Mouse (Mus musculus) ES-Bruce4 (cell line): ENCODE data around the gene Ephb3. TPM values are rescaled to one million over a fixed set of nuclear protein-coding genes. Genes with fewer than 3 reads are reported as not detected.
"Not testable (repeated sequence)": the region's sequence is repeated elsewhere in the genome, so short reads cannot be mapped to it uniquely, and the experiment has no call there.

Experiments
- H3K27ac ChIP-seq: 2 replicates; pipeline ENCODE4 v1.5.1; 2012; ENCODE audit warnings: low read length, inconsistent platforms; ENCODE audit not compliant: insufficient read depth
- H3K27me3 ChIP-seq: 2 replicates; pipeline ENCODE4 v1.6.1; 2012; ENCODE audit warnings: mild to moderate bottlenecking, low read length, inconsistent platforms; ENCODE audit not compliant: control insufficient read depth, poor library complexity, insufficient read depth, severe bottlenecking
- H3K36me3 ChIP-seq: 2 replicates; pipeline ENCODE4 v1.6.1; 2012; ENCODE audit warnings: inconsistent platforms, mild to moderate bottlenecking, low read length, moderate library complexity; ENCODE audit not compliant: control insufficient read depth, poor library complexity, insufficient read depth, severe bottlenecking
- H3K4me1 ChIP-seq: one replicate; pipeline ENCODE4 v1.8.1; 2011; ENCODE audit warnings: low read length; ENCODE audit not compliant: control insufficient read depth, insufficient read depth
- H3K4me3 ChIP-seq: 2 replicates; pipeline ENCODE4 v1.5.1; 2011; ENCODE audit warnings: low read depth, mild to moderate bottlenecking, low read length
- H3K9ac ChIP-seq: 2 replicates; pipeline ENCODE4 v1.6.1; 2012; ENCODE audit warnings: low read depth, mild to moderate bottlenecking, inconsistent platforms; ENCODE audit not compliant: poor library complexity, severe bottlenecking
- H3K9me3 ChIP-seq: replicated peaks from 2 replicates; pipeline ENCODE4 v1.6.1; 2012; ENCODE audit warnings: mild to moderate bottlenecking, low read length, inconsistent platforms; ENCODE audit not compliant: control insufficient read depth, poor library complexity, insufficient read depth, severe bottlenecking
- CTCF ChIP-seq: IDR thresholded peaks from one replicate; pipeline ENCODE4 v1.8.1; 2011; ENCODE audit warnings: low read depth, low read length
- EP300 ChIP-seq: IDR thresholded peaks from 2 replicates; pipeline ENCODE4 v1.6.1; 2011; ENCODE audit warnings: low read depth, low read length; ENCODE audit not compliant: insufficient read depth
- POLR2A ChIP-seq: IDR thresholded peaks from one replicate; pipeline ENCODE4 v1.8.1; 2011; ENCODE audit warnings: low read length; ENCODE audit not compliant: insufficient read depth
- polyA plus RNA-seq: library from polyadenylated mRNA; stranded (reverse); fragments of >200 nt; gene quantifications from 2 replicates; pipeline ENCODE4 v1.2.4, GENCODE M21; 2011; ENCODE audit warnings: low read depth; ENCODE audit not compliant: missing spikeins, insufficient read depth, insufficient read length

Ephb3 gene
- polyA plus RNA-seq = 24.8 and 26.3 TPM in 2 replicates

DNA sequence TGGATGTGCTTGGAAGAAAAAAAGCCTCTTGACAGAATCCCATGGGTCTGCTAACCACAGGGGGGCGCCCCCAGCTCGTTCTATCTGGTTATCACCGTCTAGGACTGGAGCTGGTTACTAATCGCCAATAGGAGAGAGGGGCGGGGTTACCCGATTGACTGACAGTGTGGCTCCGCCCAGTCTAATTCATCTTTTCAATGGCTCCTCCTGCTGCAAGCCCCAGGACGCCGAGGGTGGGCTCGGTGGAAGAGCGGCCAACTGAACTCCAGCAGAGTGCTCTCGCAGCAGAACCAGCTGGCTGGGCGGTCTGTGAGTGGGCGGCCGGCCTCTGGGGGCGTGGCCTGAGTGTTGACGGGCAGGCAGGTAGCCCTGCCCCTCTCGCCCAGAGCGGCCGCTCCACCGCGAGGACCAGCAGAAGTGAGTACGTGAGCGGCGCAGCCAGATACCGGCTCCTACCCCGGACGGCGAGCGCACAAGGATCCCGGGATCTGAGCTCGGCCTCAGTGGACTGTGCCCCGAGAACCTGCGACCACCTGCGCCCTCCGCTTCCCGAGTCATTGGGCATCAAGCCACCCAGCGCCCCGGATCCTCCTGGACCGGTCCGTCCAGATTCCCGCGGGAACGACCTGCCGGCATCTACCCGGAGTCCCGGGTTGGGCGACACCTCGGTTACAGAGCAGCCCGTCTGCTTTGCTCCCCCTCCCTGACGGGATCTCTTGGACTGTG is at the start of gene Ephb3:
TSS of gene Ephb3 (plus strand) at position 389 of the 726 bp plus-strand sequence.
- Histone ChIP-seq H3K27ac (peak within 1 kb of the TSS; percentile 28; the same call in 1 of the 2 replicates), H3K4me1 (peaks cover 11% of the 10 kb centered on the region), H3K9me3 (no peaks in the 10 kb centered on the region), H3K4me3 (peak within 1 kb of the TSS; percentile 84), H3K9ac (peak within 1 kb of the TSS; percentile 88), H3K27me3 (no peaks in the 10 kb centered on the region), H3K36me3 (no peaks in the 10 kb centered on the region)
- TF ChIP-seq CTCF (peak; percentile 69), POLR2A (peak; percentile 92), EP300 (no peak)

DNA sequence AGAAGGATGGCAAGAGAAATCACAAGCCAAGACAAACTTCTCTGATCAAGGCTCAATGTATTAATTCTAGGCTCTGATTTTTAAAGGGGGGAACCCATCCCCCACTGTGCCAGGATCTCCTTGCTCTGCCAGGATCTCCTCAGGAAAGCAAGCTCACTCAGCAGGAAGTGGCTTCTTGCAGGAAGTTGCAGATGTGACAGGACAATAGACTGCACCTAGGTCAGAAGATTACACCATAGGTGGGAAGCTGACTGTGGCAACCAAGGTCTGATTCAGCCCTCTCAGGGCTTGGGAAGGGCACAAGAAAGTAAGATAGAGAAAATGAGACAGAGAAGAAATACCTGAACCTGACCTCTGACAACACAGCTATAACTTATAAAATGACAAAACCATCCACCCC is 48.3 kb upstream of the Ephb3 start:
- H3K36me3 ChIP-seq, H3K4me3 ChIP-seq, H3K9me3 ChIP-seq, H3K27me3 ChIP-seq, H3K27ac ChIP-seq, H3K4me1 ChIP-seq, H3K9ac ChIP-seq: not testable (repeated sequence)
- TF ChIP-seq EP300 = peak; percentile 33; the same call in 1 of the 2 replicates

DNA sequence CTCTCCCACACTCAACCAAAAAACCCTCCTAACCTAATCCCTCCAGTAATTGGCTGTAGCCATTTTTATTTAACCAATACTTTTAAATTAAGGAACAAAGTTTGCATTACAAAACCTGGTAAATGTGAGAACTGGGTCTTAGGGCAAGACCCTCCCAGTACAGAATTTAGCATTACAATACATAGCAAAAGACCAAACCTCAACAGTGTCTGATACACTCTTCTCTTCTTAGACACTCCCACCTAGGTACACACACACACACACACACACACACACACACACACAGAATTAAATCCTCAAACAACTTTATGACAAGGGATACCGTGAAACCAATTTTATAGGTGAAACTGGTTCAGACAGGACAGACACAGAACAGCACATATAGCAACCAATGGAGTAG is 45.3 kb upstream of the Ephb3 start:
- H3K9ac ChIP-seq, H3K27me3 ChIP-seq, H3K4me3 ChIP-seq, H3K27ac ChIP-seq, H3K9me3 ChIP-seq, H3K4me1 ChIP-seq, H3K36me3 ChIP-seq: not testable (repeated sequence)

DNA sequence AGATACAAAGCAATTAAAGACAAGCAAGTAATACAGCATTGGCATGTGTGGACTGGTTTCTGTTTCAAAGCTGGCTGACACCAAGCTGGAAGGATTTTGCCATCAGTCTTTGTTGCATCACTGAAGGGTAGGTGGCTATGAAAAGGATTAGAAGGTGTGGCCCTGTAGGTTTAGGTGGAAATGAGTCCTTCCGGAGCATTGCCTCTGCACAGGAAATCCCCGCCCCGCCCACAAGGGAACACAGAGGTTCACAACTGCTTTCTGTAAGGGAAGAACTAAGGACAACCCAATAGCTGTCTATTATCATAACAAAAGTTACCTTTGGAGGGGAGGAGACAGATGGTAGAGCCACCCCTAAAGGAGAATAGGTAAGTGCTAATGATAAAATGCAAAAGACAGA is 41.1 kb upstream of the Ephb3 start:
- peak overlapping the region; percentile 61 for H3K27ac ChIP-seq
- H3K36me3 ChIP-seq, H3K9me3 ChIP-seq, H3K9ac ChIP-seq, H3K4me1 ChIP-seq, H3K4me3 ChIP-seq, H3K27me3 ChIP-seq: not testable (repeated sequence)
- TF ChIP-seq EP300 = peak; percentile 58; the same call in 1 of the 2 replicates

DNA sequence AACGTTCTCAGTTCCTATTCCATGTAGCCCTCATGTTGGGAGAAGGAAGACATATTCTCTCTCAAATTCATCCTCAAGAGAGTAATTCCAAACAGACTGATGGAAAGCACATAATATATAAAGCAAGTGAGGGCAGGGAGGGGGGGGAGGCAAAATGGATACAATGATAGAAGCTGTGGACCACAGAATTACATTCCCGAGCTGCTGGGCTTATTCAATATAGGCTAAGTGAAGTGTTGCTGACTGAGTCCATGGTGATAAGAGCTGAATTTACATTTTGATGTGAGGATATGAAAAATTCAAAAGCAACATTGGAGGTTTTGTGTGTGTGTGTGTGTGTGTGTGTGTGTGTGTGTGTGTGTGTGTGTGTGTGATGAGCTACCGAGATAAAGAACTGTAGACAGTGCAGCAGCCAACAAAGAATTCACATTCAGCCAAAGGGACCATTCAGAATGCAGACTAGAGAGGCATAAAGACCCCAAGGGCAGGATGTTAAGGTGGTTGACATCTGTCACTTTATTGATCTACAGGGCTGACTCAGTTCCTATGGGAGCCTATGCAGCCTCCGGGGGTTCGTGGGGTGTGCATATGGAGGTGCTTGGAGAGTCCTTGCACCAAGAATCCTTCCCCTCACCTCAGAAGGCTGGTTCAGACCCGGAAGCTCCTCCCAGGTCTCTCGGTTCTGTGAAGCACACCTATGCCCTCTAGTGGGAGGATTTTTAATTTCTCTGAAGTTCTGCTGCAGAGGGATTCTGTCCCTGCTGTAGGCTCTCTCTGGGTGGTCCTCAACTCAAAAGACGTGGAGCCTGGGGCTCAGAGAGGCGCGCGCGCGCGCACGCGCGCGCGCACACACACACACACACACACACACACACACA is 39.0 kb upstream of the Ephb3 start:
- not testable (repeated sequence) for H3K27me3 ChIP-seq, H3K4me3 ChIP-seq, H3K27ac ChIP-seq, H3K9me3 ChIP-seq, H3K36me3 ChIP-seq, H3K9ac ChIP-seq, H3K4me1 ChIP-seq

DNA sequence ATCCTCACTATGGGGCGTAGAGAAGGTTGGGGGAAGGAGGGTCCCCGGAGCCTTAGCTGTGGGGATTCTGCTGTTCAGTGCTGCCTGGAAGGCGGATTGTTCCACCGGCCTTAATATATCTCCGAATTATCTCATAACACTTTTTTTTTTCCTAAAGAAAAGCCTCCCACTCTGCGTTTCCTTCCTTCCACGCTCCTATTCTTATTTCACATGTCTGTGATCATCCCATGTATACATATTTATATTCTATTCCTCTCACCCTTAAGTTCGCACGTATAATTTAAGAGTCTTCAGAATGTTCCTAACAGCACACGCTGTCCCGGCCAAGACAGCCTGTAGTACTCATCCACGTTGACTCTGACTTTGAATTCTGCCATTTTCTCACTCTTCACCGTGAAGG is 35.8 kb upstream of the Ephb3 start:
- TF ChIP-seq EP300 (no peak), POLR2A (no peak), CTCF (no peak)
- no peak overlapping the region for H3K9ac ChIP-seq
- H3K27me3 ChIP-seq = no peaks in the 10 kb centered on the region
- peaks cover 22% of the 10 kb centered on the region for H3K9me3 ChIP-seq
- no peaks in the 10 kb centered on the region for H3K4me1 ChIP-seq
- no peak overlapping the region for H3K27ac ChIP-seq
- H3K4me3 ChIP-seq = no peak overlapping the region
- no peaks in the 10 kb centered on the region for H3K36me3 ChIP-seq
